Mouse (Mus musculus) gastrocnemius, postnatal 14 days (tissue): Measurements from ENCODE around the gene Plscr1. TPM values are rescaled to one million over a fixed set of nuclear protein-coding genes. Genes with fewer than 3 reads are reported as not detected.
A peak's percentile ranks its signal among the peaks of the same experiment; 100 is the strongest.

Experiments used
- DNase-seq: peaks from one replicate; pipeline ENCODE4 v3.0.0; 2021; ENCODE audit warnings: mixed read lengths
- intact Hi-C: fragments of 180-260 bp; cut with DNase I; formaldehyde crosslinking; loops from one replicate; pipeline ENCODE4 v1.15.1; 2025; ENCODE audit warnings: low total_unique reads
- total RNA-seq, 2 experiments: library from RNA; stranded (reverse); gene quantifications; 2 replicates each; pipeline ENCODE4 v1.2.3; 2021

The Plscr1 gene
- total RNA-seq, 2 experiments from 2014 or later, result 0.98 to 1.4 TPM

DNA sequence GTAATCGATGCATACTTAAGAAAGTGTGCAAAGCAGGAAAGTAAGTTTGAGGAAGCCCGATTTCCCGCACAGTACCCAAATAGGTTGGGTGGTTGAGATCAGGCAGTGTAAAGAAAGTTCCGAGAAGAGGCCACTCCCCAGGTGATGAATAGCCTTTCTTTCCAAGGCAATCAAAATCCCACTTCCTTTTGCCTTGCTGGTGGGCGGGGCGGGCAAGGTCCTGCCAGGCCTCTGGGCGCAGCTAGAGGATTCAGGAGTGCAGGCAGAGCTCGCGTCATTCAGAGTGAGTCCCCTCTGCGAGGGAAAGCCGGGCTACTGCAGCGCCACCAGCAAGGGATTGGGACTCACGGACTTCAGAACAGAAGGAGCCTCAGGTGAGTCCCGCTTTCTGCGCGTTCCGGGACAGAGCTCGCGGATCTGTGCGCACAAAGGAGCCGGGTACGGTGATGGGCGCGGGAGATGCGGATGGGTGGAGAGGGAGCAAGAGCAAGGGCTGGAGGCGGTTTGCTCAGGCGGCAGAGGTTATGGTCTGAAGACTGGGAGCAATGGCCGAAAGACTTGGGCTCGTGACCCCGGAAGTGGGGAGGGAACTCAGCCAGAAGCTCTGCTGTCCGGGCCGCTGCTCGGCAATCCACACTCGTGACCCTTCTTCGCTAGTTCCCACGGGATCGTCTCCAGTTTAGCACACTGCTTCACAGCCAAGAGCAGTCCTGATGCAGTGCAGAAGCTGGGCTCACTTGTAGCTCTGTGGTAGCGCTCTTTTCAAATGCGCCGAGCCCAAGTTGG, 630 bp downstream of the Plscr1 start:
- peak; percentile 81 for DNase-seq
- intact Hi-C loops, result no loop called here

DNA sequence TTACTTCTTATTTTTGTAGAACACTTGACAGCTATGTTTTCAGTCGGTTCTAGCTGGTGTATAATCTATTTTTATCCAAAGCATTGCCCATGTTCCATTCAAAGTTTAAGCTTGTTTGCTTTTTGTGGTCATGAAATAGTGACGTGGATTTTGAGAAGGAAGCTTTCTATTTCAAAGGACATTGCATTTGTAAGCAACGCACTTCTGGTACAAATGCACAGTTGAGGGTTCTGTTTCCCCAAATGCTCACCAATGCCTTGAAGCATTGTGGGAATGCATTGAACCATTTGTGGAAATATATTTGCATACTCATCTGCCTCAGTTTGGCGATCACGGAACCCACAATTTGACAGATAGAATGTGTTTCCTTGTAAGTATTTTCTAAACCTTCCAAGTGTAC, 3.2 kb downstream of the Plscr1 start:
- intact Hi-C loops, result no loop called here
- no peak for DNase-seq

DNA sequence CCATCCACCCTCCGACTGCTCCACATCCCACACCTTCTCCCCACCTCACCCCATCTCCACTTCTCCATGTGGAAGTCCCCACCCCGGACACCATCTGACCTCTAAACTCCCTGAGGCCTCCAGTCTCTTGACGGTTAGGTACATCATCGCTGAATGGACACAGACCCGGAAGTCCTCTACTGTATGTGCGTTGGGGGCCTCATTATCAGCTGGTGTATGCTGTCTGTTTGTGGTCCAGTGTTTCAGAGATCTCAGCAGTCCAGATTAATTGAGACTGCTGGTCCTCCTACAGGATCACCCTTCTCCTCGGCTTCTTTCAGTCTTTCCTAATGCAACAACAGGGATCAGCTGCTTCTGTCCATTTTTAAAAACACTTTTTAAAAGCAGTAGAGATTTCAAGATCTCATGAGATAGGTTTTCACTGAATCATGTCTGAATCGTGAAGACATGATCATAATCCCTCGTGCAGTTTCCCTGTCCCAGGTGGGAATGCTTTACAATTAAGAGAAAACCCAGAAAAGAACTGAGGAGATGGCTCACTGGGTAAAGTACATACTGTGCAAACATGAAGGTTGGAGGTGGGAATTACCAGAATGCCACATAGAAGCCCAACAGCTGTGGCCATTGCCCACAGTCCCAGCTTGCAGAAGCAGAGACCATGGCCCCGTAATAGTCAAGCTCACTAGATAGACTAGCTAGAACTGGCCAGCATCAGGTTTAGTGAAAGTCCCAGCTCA, 4.2 kb downstream of the Plscr1 start:
- no peak for DNase-seq
- intact Hi-C loops, result no loop called here

GRCm38 (mm10) chr9:92260481-92261159, 11.1 kb downstream of the Plscr1 start:
- intact Hi-C loops, result no loop called here
- DNase-seq, result no peak

DNA sequence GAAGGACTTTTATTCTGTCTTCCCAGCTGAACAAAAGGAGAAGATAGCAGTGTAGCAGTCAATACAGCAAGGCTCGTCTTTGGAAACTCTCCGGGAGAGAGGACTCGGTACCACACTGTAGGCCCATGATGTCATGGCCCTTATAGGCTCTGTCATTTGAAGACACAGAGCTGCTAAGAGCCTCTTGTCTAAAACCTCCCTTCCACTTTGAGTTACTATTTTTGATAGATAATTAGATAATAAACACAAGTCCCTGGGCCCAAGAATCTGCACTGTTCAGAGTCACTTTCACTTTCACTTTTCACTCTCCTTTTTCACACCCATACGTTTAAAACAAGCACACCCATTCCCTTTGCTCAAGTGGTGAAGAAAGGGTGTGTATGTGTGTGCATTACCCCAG, 16.2 kb downstream of the Plscr1 start:
- no peak for DNase-seq
- intact Hi-C loops, result no loop called here

DNA sequence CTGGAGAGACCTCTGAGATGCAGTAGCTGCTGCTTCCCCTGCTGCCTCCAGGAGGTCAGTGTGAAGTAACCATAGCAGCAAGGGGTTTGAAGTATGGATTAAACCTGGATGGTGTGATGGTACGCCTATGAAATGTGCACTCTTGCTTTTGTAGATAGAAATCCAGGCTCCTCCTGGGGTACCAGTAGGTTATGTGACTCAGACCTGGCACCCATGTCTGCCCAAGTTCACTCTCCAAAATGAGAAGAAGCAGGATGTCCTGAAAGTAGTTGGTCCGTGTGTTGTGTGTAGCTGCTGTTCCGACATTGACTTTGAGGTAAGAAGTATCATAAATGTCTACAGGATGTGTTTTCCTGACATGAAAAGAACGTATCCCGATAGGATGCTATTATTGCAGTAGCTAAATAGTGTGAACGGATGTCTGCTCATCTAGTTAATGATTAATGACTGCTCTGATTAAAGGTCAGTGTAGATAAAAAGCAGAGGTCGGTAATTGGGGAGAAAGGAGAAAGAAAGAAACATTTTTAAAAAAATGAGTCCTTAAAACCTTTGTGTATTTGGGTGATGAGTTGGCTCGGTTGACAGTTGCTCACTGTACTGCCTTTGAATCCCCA, 17.1 kb downstream of the Plscr1 start:
- no peak for DNase-seq
- intact Hi-C loops, result no loop called here

GRCm38 (mm10) chr9:92267732-92268131, 18.2 kb downstream of the Plscr1 start:
- no peak for DNase-seq
- intact Hi-C loops, result no loop called here

DNA sequence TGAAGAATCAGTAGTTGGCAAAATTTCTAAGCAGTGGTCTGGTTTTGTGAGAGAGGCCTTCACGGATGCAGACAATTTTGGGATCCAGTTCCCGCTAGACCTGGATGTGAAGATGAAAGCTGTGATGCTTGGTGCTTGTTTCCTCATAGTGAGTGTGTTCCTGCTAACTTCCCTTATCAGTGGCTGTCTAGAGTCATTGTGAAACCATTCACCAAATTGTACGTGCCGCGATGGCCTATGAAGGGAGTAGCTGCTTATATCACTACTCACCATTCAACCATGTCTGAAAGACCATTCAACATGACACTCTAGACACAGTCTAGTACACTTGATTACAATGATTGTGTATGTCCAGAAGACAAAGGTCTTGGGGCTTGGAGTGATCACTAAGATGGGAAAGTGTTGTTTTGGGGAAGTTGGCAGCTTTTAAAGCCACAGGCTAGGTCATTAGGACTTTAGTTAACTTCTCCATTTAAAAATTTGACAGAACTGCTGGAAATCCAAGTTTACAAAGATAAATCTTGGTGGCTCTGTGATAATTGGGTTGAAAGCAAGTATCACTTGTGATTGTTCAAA, 20.4 kb downstream of the Plscr1 start:
- intact Hi-C loops, result no loop called here
- DNase-seq, result no peak

- intact Hi-C loops, result no loop called here
- peak; percentile 76 for DNase-seq
Observed at GRCm38 (mm10) chr9:92270927-92271326, 21.4 kb downstream of the Plscr1 start.

GRCm38 (mm10) chr9:92272650-92273049, 23.1 kb downstream of the Plscr1 start:
- intact Hi-C loops, result no loop called here
- no peak for DNase-seq

DNA sequence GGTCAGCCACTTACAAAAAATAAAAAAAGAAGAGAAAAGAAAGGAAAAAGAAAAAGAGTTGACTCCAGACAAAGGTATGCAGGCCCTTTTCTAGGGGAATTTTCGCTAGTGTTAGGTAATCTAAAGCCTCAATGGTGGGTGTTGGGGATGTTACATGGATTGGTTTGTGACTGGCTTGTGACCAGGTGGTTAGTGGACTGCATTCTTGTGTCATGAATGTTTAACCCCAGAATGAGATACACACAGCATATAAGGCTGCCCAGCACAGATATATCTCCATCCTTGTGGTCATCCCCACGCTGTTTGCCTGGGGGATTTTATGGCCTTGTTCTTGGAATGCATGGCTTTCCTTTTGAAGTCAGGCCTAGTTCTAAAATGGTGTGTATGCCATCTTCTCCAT, 23.7 kb downstream of the Plscr1 start:
- intact Hi-C loops, result no loop called here
- no peak for DNase-seq

- intact Hi-C loops, result no loop called here
- DNase-seq, result no peak
Observed at GRCm38 (mm10) chr9:92273956-92274762, 24.6 kb downstream of the Plscr1 start.

GRCm38 (mm10) chr9:92275486-92276207, 26.1 kb downstream of the Plscr1 start, which contains the start of gene Plscr2:
Plscr2 (plus strand) TSS chr9:92275602.
- peak; percentile 9 for DNase-seq
- intact Hi-C loops, result no loop called here

DNA sequence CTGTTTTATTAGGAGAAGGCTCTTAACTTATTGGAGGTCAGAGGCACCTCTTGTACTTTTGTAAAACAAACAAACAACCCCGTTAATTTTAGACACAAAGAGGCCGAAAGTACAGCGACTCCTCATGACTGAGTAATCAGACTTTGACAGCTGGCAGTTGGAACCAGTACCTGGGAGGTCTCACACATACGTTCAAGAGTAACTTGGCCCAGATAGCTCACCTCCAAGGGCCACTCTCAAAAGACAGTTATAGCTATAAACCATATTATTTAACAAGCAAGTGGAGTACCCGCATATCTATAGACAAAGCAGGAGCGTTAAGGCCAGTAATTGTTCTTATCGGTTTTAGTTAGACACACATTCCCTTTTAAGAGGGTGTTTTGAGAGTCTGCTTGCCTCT, 26.8 kb downstream of the Plscr1 start:
- intact Hi-C loops, result no loop called here
- no peak for DNase-seq

- intact Hi-C loops, result no loop called here
- DNase-seq, result no peak
Observed at GRCm38 (mm10) chr9:92280048-92280447, 30.5 kb downstream of the Plscr1 start.

DNA sequence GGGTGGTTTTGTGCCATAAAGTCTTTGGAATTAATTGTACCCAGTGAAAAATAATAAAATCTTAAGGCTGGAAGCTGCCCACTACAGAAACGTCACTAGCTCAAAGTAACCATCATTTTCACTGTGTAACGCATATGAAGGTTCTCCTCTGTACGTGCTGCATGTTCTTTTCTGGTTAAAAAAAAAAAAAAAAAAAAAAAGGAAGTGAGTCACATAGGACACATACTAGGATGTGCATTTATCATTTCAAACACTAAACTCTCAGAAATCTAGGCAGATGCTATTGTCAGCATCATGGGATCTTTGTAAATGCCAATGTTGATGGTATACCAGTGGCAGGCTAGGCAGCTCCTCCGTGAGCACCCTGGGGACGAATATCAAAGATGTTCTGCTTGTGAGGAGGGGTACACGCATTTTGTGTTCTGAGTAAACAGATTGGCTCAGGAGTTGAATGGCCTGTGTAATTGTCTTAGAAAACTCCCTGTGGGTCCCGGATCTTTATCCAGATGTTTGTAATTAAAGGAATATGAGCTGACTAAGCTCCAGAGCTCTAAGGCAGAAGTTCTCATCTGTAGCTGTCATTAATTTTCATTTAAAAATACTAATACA, 33.1 kb downstream of the Plscr1 start:
- intact Hi-C loops, result no loop called here
- DNase-seq, result no peak

GRCm38 (mm10) chr9:92289675-92290074, 40.1 kb downstream of the Plscr1 start:
- intact Hi-C loops, result no loop called here

GRCm38 (mm10) chr9:92292169-92292568, 42.6 kb downstream of the Plscr1 start:
- DNase-seq, result no peak
- intact Hi-C loops, result no loop called here

More at GRCm38 (mm10) chr9:92289675-92290074, 40.1 kb downstream of the Plscr1 start:
- no peak for DNase-seq
